Mouse (Mus musculus) olfactory bulb, adult 2 months (tissue): ENCODE data around the gene Pou2f2.

ENCODE experiments used
- CTCF ChIP-seq: fragments of 200-500 bp; IDR thresholded peaks from 2 replicates; pipeline ENCODE4 v1.5.1; 2012; ENCODE audit warnings: low read depth, mild to moderate bottlenecking, low read length, moderate library complexity; ENCODE audit not compliant: insufficient read depth
- POLR2A ChIP-seq: fragments of 200-500 bp; IDR thresholded peaks from 2 replicates; pipeline ENCODE4 v1.6.1; 2012; ENCODE audit warnings: mild to moderate bottlenecking, low read depth, low read length, moderate library complexity; ENCODE audit not compliant: insufficient read depth

DNA sequence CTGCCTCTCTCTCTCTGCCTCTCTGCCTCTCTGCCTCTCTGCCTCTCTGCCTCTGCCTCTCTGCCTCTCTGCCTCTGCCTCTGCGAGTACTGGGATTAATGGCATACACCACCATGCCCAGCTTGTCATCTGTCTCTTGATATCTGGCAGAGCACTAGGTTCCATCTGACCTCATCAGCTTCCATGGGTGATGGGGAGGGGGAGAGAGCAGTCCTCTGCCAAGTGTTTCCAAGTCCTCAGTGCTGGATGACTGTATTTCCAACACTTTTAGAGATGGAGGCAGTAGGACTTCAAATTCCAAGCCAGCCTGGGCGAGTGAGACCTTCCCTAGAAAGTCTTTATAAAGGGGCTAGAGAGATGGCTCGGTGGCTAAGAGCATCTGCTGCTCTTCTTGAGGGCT lies 42.0 kb downstream of the Pou2f2 start:
- TF ChIP-seq POLR2A (no peak), CTCF (no peak)
